Comparison of ENCODE assay signal across 13 mouse cellular contexts in the genomic region with DNA sequence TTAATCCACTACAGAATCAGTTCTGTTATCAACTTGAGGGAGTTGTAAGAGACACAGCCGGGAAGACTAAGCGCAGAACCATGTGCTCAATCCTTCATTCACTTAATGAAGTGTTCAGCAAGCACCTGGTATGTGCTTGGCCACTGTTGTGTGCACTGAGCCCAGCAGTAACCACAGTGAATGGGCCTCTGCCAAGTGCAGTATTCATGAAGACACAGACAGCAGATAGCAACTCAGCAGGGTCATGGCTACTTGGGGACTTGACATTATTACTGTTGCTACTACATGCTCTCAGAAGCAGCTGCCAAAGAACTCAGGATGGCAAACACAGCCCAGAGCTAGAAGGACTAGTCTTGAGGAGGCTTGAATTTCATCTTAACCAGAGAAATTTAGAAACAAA.
A peak's percentile ranks its signal among the peaks of the same experiment; 100 is the strongest.
DNase-seq lines count a peak whose midpoint lies in the region; ATAC-seq and TF ChIP-seq lines count a peak whose summit lies in the region.
"Had no signal": no experiment of that assay in that cellular context is flagged by ENCODE, and none has a peak within 500 bp of the region (broad histone marks: within the 10 kb centered on the region; RNA-seq: fewer than 3 reads in every experiment).

No protein-coding gene starts in this region.

- WGBS in heart, embryonic 10.5 days, result 79% methylated on average over 2 of the region's 2 CpGs
- 65% methylated on average over 2 of the region's 2 CpGs for WGBS in midbrain, postnatal 0 days
- WGBS in midbrain, embryonic 10.5 days, result 85% methylated on average over 2 of the region's 2 CpGs
- WGBS in neural tube, embryonic 15.5 days, result 53% methylated on average over 2 of the region's 2 CpGs

- no peak for TF ChIP-seq CTCF in midbrain, postnatal 0 days (IDR thresholded peaks at IDR 0.05)

- H3K9me3 ChIP-seq in heart, embryonic 10.5 days, result no peaks in the 10 kb centered on the region
- H3K9me3 ChIP-seq in midbrain, postnatal 0 days (ENCODE audit: low read length), result no peaks in the 10 kb centered on the region
- H3K9me3 ChIP-seq in midbrain, embryonic 10.5 days (replicated peaks), result no peaks in the 10 kb centered on the region
- H3K9me3 ChIP-seq in neural tube, embryonic 15.5 days (replicated peaks), result no peaks in the 10 kb centered on the region

- no peaks in the 10 kb centered on the region for H3K4me1 ChIP-seq in heart, embryonic 10.5 days
- no peaks in the 10 kb centered on the region for H3K4me1 ChIP-seq in midbrain, postnatal 0 days (ENCODE audit: insufficient read depth, low read length)
- H3K4me1 ChIP-seq in midbrain, embryonic 10.5 days, result no peaks in the 10 kb centered on the region
- H3K4me1 ChIP-seq in neural tube, embryonic 15.5 days, result peaks cover 9% of the 10 kb centered on the region

- no peaks in the 10 kb centered on the region for H3K27me3 ChIP-seq in heart, embryonic 10.5 days (ENCODE audit: insufficient read depth, poor library complexity, severe bottlenecking)
- no peaks in the 10 kb centered on the region for H3K27me3 ChIP-seq in midbrain, postnatal 0 days (ENCODE audit: insufficient read depth, low read length)
- H3K27me3 ChIP-seq in midbrain, embryonic 10.5 days (ENCODE audit: low read depth, poor library complexity, severe bottlenecking), result no peaks in the 10 kb centered on the region
- H3K27me3 ChIP-seq in neural tube, embryonic 15.5 days (replicated peaks), result no peaks in the 10 kb centered on the region

- H3K4me2 ChIP-seq in midbrain, postnatal 0 days (ENCODE audit: low read depth, low read length, poor library complexity, severe bottlenecking), result no peak overlapping the region
- H3K4me2 ChIP-seq in neural tube, embryonic 15.5 days, result no peak overlapping the region

- peak; percentile 9 for DNase-seq in cerebellum, adult 11-12 months
- peak; percentile 48 for DNase-seq in heart, embryonic 10.5 days (ENCODE audit: low spot score)
- no peak for DNase-seq in heart, postnatal 25 days (ENCODE audit: low spot score)
- DNase-seq in midbrain, postnatal 0 days (ENCODE audit: low spot score), result peak; percentile 76
- DNase-seq in midbrain, embryonic 10.5 days (ENCODE audit: low spot score), result no peak
- no peak for DNase-seq in gastrocnemius, postnatal 10 days
- DNase-seq: gastrocnemius, postnatal 36 days; heart, postnatal 10 days; kidney, adult 9 months; layer of hippocampus, postnatal 36 days; lung, adult 18-20 months had no signal

- no peak overlapping the region for H3K27ac ChIP-seq in heart, embryonic 10.5 days
- no peak overlapping the region for H3K27ac ChIP-seq in midbrain, postnatal 0 days (ENCODE audit: low read depth, low read length)
- H3K27ac ChIP-seq in midbrain, embryonic 10.5 days (replicated peaks), result no peak overlapping the region
- H3K27ac ChIP-seq in neural tube, embryonic 15.5 days (replicated peaks), result 0 out of 2 replicates have a peak overlapping the region, but pooled peaks have one; percentile 18

- H3K36me3 ChIP-seq in heart, embryonic 10.5 days, result no peaks in the 10 kb centered on the region
- peaks cover 9% of the 10 kb centered on the region; the same call in 1 of the 2 replicates for H3K36me3 ChIP-seq in midbrain, postnatal 0 days (ENCODE audit: insufficient read depth, low read length)
- H3K36me3 ChIP-seq in midbrain, embryonic 10.5 days, result no peaks in the 10 kb centered on the region
- no peaks in the 10 kb centered on the region for H3K36me3 ChIP-seq in neural tube, embryonic 15.5 days

- no peak for ATAC-seq in cerebellum, adult (ENCODE audit: insufficient number of reproducible peaks, low FRiP score, low TSS enrichment)
- ATAC-seq in midbrain, postnatal 0 days (ENCODE audit: low FRiP score), result no peak
- ATAC-seq in neural tube, embryonic 15.5 days (ENCODE audit: low FRiP score), result no peak

- intact Hi-C loops in heart, postnatal 25 days (cut with DNase I), result no loop called here

- H3K9ac ChIP-seq in midbrain, postnatal 0 days (replicated peaks; ENCODE audit: low read length, poor library complexity, severe bottlenecking), result no peak overlapping the region
- H3K9ac ChIP-seq in neural tube, embryonic 15.5 days (replicated peaks), result no peak overlapping the region

- H3K4me3 ChIP-seq in heart, embryonic 10.5 days, result no peak overlapping the region
- no peak overlapping the region for H3K4me3 ChIP-seq in midbrain, postnatal 0 days (ENCODE audit: low read depth, low read length)
- H3K4me3 ChIP-seq in midbrain, embryonic 10.5 days, result no peak overlapping the region
- H3K4me3 ChIP-seq in neural tube, embryonic 15.5 days (replicated peaks), result no peak overlapping the region

Comparison
In these comparisons a context has a peak if more than half of its experiments do, and no peak if none do; other contexts are left out.
1. DNase-seq: peak in cerebellum, adult 11-12 months (single experiment), heart, embryonic 10.5 days (single experiment) and midbrain, postnatal 0 days (single experiment); none in heart, postnatal 25 days (single experiment), midbrain, embryonic 10.5 days (single experiment) and gastrocnemius, postnatal 10 days (single experiment).